Mouse (Mus musculus) neutrophil, adult 5-6 weeks (primary cell): ENCODE results near the gene Slc44a3. TPM values are rescaled to one million over a fixed set of nuclear protein-coding genes. Genes with fewer than 3 reads are reported as not detected.

Experiments
- ATAC-seq: fragments of 151-379, 151-347 bp; 2 replicates; pipeline ENCODE4 v1.8.0; 2017; ENCODE audit warnings: mild to moderate bottlenecking, moderate TSS enrichment; ENCODE audit not compliant: insufficient number of reproducible peaks, poor library complexity, low FRiP score, severe bottlenecking; ENCODE audit errors: extremely low read depth
- total RNA-seq: library from RNA; stranded (forward); fragments of 200-1000 nt; gene quantifications from 2 replicates; pipeline ENCODE4 v1.2.3, GENCODE M21; 2017

The Slc44a3 gene
- total RNA-seq, 1 experiment from 2014 or later: not detected

- no peak for ATAC-seq
These were observed 115.7 kb downstream of the Slc44a3 start for GRCm38 (mm10) chr3:121416171-121417154.

GRCm38 (mm10) chr3:121411450-121411849, 120.8 kb downstream of the Slc44a3 start:
- ATAC-seq: no peak

Other genes with a start within 250 kb of the Slc44a3 start
- gene Tmem56, start 249.3 kb downstream of the Slc44a3 start, total RNA-seq: 1.4 TPM in 1 of 2 replicates, not detected in the other
- gene Alg14, start 240.6 kb downstream of the Slc44a3 start, total RNA-seq: 3.6 and 4.8 TPM in 2 replicates
- gene Cnn3, start 105.9 kb downstream of the Slc44a3 start, total RNA-seq: 91.2 and 97.6 TPM in 2 replicates
- not detected in 2 replicates for gene 4930432M17Rik, start 138.4 kb upstream of the Slc44a3 start, total RNA-seq
- 0.58 TPM in 1 of 2 replicates, not detected in the other for gene F3, start 191.1 kb upstream of the Slc44a3 start, total RNA-seq